Mouse (Mus musculus) forebrain, embryonic 14.5 days (tissue): ENCODE measurements around the gene Fn1. TPM values are rescaled to one million over a fixed set of nuclear protein-coding genes. Genes with fewer than 3 reads are reported as not detected.
A peak's percentile ranks its signal among the peaks of the same experiment; 100 is the strongest.

Experiments
- ATAC-seq: fragments of 200-750 bp; cut with Nextera tagmentation; 2 replicates; pipeline ENCODE4 v1.8.0; 2017; ENCODE audit warnings: mild to moderate bottlenecking, moderate library complexity
- DNase-seq: peaks from one replicate; pipeline ENCODE4 v3.0.0-alpha.2; 2015; ENCODE audit warnings: low spot score
- H3K27ac ChIP-seq: fragments of 300-500 bp; sonication (generic); 2 replicates; pipeline ENCODE4 v1.5.1; 2014; ENCODE audit warnings: low read depth, mild to moderate bottlenecking, control low read depth, low read length, moderate library complexity
- H3K27me3 ChIP-seq: fragments of 300-500 bp; sonication (generic); replicated peaks from 2 replicates; pipeline ENCODE4 v1.6.1; 2014; ENCODE audit warnings: low read length, control low read depth, mixed read lengths; ENCODE audit not compliant: control insufficient read depth, insufficient read depth
- H3K36me3 ChIP-seq: fragments of 300-500 bp; sonication (generic); 2 replicates; pipeline ENCODE4 v1.6.1; 2014; ENCODE audit warnings: low read length, control low read depth; ENCODE audit not compliant: control insufficient read depth, insufficient read depth
- H3K4me1 ChIP-seq: fragments of 300-500 bp; sonication (generic); 2 replicates; pipeline ENCODE4 v1.6.1; 2014; ENCODE audit warnings: antibody characterized with exemption, low read length, control low read depth; ENCODE audit not compliant: control insufficient read depth, insufficient read depth
- H3K4me2 ChIP-seq: fragments of 300-500 bp; sonication (generic); 2 replicates; pipeline ENCODE4 v1.6.1; 2014; ENCODE audit warnings: mild to moderate bottlenecking, control low read depth, low read length
- H3K4me3 ChIP-seq: fragments of 300-500 bp; sonication (generic); 2 replicates; pipeline ENCODE4 v1.5.1; 2014; ENCODE audit warnings: low read depth, low read length, control low read depth
- H3K9ac ChIP-seq: fragments of 300-500 bp; sonication (generic); 2 replicates; pipeline ENCODE4 v1.6.1; 2014; ENCODE audit warnings: mild to moderate bottlenecking, low read length, control low read depth, moderate library complexity
- H3K9me3 ChIP-seq: fragments of 300-500 bp; sonication (generic); replicated peaks from 2 replicates; pipeline ENCODE4 v1.6.1; 2016; ENCODE audit warnings: low read length, control low read depth, mixed read lengths; ENCODE audit not compliant: control insufficient read depth
- whole genome bisulfite sequencing: fragments of 180-500 bp; shearing (Covaris S2); extraction: QIAGEN DNeasy Blood & Tissue Kit; methylation state at CpG from one replicate; pipeline ENCODE4 v1.1.7; 2014; 5-methylcytosine and 5-hydroxymethylcytosine counted together
- polyA plus RNA-seq: library from polyadenylated mRNA; unstranded; fragments of >200 nt; fragmentation: Nextera tagmentation; extraction: Ambion mirVana; gene quantifications from 2 replicates; pipeline ENCODE4 v1.2.1, GENCODE M21; 2014

The Fn1 gene
- polyA plus RNA-seq: 22.5 and 34.9 TPM in 2 replicates

DNA sequence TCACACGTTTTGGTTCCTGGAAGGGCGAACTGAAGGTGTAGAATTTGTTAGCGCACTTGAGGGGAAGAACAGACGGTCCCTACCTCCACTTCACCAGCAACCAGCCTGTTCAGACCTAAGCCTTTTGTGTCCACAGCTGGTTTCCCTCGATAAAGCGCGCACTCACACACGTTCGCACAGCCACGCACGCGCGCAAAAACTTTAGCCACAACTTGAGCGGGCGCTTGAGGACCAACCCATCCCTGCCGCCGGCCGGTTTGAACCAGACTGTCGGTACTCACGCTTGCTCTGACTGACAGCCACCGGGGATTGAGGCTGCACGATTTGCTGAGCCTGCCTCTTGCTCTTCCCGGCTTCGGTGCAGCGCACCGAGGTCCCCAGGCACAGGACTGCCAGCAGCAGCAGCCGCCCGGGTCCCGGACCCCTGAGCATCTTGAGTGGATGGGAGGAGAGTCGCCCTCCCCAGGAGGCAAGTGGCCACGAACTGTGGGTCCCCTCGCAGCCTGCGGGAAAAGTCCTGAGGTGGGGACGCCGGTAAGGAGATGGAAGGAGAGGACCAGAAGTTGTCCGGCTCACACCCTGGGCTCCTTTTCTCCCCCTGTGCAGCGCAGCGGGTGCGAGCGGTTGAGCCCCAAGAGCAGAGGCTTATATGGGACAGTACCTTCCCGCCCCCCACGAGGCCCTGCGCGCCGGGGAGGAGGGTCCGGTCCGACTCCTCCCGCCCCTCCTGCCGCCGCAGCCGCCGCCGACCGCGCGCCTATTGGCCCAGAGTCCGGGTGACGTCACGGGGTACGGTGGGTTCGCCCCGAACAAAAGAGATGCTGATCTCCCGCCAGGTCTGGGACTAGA, at the start of gene Fn1:
Fn1 (minus strand) TSS at position 650 of the 849 bp plus-strand sequence.
- H3K27me3 ChIP-seq: no peaks in the 10 kb centered on the region

DNA sequence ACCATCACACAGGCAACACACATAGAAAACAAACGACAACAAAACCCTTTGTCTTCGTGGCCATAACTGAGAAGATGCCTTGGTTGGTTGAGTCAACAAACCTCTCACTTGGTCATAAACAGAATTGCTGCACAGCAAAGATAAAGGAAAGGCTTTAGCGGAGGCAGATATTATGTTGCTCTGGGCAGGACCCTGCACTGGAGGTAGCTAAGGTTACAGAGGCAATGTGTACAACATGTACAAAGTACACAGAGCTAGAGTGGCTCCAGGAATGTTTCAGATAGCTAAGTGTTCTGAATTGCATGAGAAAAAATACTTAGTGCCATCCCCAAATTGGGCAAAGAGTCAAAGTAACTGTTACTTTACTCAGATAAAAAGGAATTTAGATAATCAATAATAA, 43.1 kb upstream of the Fn1 start:
- Histone ChIP-seq H3K4me2 (no peak overlapping the region), H3K4me3 (no peak overlapping the region), H3K4me1 (no peaks in the 10 kb centered on the region), H3K9me3 (no peaks in the 10 kb centered on the region), H3K27me3 (no peaks in the 10 kb centered on the region), H3K27ac (no peak overlapping the region), H3K9ac (no peak overlapping the region), H3K36me3 (no peaks in the 10 kb centered on the region)
- no peak for ATAC-seq
- 87% methylated on average over 3 of the region's 3 CpGs for WGBS
- DNase-seq: no peak

More for the DNA sequence above, at the start of gene Fn1:
- under 1% methylated on average over 58 of the region's 63 CpGs for WGBS
- Histone ChIP-seq H3K9me3 (no peaks in the 10 kb centered on the region), H3K36me3 (peaks cover 2% of the 10 kb centered on the region; the same call in 1 of the 2 replicates), H3K27ac (peak within 1 kb of the TSS; percentile 79), H3K4me3 (peak within 1 kb of the TSS; percentile 66), H3K4me2 (peak within 1 kb of the TSS; percentile 85), H3K4me1 (no peaks in the 10 kb centered on the region; the same call in 1 of the 2 replicates), H3K9ac (peak within 1 kb of the TSS; percentile 72)
- DNase-seq: peak; percentile 93
- peak; percentile 95 for ATAC-seq

DNA sequence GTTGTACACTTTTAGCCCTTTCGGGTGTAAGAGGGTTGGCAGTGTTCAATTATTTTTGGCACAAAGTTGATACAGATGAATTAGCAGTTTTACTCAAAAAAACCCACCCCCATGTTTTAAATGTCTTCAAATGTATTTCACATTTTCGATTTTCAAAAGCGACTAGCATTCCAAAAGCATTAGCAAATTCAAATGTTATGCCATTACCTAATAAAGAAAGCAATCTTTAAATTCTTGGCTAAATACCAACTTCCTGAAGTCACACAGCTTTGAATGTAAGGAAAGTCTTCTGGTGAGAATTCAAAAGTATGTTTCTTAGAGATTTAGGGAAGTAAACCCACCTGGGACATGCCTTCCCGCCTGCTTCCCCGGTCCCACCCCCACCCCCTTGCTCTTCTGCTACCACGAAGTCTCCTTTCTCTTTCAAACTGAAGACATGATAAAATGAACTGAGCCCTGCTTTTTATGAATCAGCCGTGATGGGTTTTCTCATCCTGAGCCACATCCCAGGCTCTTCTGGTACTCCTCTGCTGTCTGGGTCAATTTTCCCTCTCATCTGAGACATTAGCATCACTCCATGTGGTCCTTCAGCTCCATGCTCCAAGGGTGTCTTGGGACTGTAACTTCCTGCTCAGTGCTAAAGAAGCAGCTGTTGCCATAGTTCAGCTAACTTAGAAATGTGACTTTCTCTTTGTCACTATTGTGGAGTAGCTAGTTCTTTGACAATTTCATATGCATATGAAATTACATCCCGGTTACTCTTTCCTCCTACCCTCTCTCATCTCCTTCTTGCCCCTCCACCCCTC, 38.7 kb upstream of the Fn1 start:
- WGBS: 79% methylated on average over 8 of the region's 8 CpGs
- ATAC-seq (no peak), DNase-seq (no peak)
- H3K4me1 ChIP-seq: no peaks in the 10 kb centered on the region
- no peaks in the 10 kb centered on the region for H3K9me3 ChIP-seq
- no peak overlapping the region for H3K9ac ChIP-seq
- no peak overlapping the region for H3K4me3 ChIP-seq
- no peak overlapping the region for H3K27ac ChIP-seq
- no peak overlapping the region for H3K4me2 ChIP-seq
- no peaks in the 10 kb centered on the region for H3K36me3 ChIP-seq
- H3K27me3 ChIP-seq: no peaks in the 10 kb centered on the region

DNA sequence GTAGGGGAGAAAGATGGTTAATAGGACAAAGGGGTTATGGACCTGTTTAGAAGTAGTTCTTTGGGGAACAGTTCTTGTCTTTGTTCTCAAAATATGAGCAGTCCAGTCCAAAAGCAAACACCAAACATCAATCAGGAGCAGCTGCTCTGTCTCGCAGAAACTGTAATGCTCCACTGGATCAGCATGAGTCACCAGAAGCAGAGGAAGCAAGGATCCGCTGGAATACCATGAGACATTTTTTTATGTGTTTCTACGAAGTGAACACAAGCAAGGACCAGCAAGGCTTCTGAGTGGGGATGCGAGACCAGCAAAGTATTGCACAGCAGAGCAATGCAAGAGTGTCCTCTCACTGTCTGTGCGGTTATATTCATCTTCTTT, 35.9 kb upstream of the Fn1 start:
- WGBS: 94% methylated on average over 5 of the region's 5 CpGs

DNA sequence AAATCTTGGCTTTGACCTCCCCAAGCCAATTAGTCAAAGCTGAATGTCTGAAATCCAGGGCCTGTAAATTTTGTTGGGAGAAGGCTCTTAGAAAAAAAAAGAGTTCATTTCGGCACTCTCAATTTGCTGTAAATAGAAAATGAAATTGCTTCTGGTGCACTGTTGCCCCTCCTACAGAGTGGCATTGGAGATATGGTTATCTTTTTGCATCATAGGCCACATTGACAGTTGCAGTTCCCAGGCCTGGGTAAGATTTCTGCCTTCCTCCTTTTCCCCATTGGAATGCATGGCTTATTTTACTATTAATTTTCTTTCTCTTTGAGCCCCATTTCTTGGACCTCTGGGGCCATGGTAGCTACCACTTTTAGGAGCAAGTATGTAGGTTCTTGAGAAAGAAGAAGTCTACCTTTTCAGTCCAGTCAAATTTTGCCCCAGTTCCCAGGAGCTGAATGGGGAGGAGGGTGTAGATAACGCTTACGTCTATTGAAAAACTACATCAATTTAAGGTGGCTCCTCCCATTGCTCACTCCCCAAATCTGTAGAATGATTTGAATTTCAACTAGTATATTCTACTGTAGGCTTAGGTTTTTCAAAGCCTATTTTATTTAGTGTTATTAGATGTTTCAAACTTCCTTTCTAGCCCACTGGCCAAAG, 35.4 kb upstream of the Fn1 start:
- no peak overlapping the region for H3K27ac ChIP-seq
- no peaks in the 10 kb centered on the region for H3K27me3 ChIP-seq
- no peaks in the 10 kb centered on the region for H3K9me3 ChIP-seq
- no peak for ATAC-seq
- no peak overlapping the region for H3K4me2 ChIP-seq
- no peaks in the 10 kb centered on the region for H3K4me1 ChIP-seq
- WGBS: 94% methylated on average over 3 of the region's 3 CpGs
- H3K36me3 ChIP-seq: no peaks in the 10 kb centered on the region
- no peak for DNase-seq
- no peak overlapping the region for H3K4me3 ChIP-seq
- H3K9ac ChIP-seq: no peak overlapping the region

More for the DNA sequence above, 35.9 kb upstream of the Fn1 start:
- Histone ChIP-seq H3K27ac (no peak overlapping the region), H3K4me2 (no peak overlapping the region), H3K4me3 (no peak overlapping the region), H3K9ac (no peak overlapping the region), H3K9me3 (no peaks in the 10 kb centered on the region), H3K27me3 (no peaks in the 10 kb centered on the region), H3K4me1 (no peaks in the 10 kb centered on the region), H3K36me3 (no peaks in the 10 kb centered on the region)
- ATAC-seq (no peak), DNase-seq (no peak)

DNA sequence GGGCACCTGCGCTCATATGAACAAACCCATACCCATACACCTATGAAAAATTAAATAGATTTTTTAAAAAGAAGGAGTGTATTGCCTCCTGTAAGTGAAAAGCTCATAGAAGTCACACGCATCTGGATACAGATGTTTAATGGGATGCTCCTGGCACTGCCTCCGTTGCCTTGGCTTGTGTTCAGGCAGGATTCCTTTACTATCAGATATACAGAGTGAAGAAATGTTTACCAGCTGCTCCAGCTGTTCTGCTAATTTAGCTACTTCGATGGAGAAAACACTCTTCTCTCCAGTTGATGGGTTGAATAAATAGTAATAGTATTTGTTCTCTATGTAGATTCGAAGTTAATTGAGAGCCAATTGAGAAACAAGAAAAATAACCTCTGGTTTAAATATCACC, 33.8 kb upstream of the Fn1 start:
- DNase-seq: no peak
- H3K4me1 ChIP-seq: no peaks in the 10 kb centered on the region
- H3K27ac ChIP-seq: no peak overlapping the region
- H3K36me3 ChIP-seq: no peaks in the 10 kb centered on the region
- H3K4me2 ChIP-seq: no peak overlapping the region
- no peak for ATAC-seq
- no peak overlapping the region for H3K9ac ChIP-seq
- no peaks in the 10 kb centered on the region for H3K9me3 ChIP-seq
- H3K4me3 ChIP-seq: no peak overlapping the region
- H3K27me3 ChIP-seq: no peaks in the 10 kb centered on the region
- WGBS: 90% methylated on average over 5 of the region's 5 CpGs

DNA sequence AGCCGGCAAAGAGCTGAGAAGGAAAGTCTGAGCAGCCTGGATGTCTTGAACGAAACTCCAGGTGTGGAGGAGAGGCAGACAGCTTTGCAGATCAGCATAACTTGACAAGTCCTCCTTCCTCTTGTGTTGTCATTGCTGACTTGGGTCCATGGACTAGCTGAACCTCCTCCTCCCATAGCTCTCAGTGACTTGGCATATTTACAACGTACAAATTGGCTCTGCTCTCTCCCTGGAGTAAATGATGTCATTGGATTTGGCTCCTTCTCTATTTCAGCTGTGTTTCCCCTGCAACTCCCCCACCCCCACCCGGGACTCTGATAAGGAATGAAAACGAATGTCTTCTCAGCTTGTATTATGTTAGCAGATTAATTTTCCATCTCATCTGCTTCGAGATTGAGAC, 30.7 kb upstream of the Fn1 start:
- ATAC-seq: peak; percentile 61; the same call in 1 of the 2 replicates
- peak; percentile 72 for DNase-seq
- Histone ChIP-seq H3K4me3 (no peak overlapping the region), H3K27ac (no peak overlapping the region), H3K4me2 (no peak overlapping the region), H3K36me3 (no peaks in the 10 kb centered on the region), H3K9me3 (no peaks in the 10 kb centered on the region), H3K4me1 (no peaks in the 10 kb centered on the region), H3K9ac (no peak overlapping the region), H3K27me3 (no peaks in the 10 kb centered on the region)
- WGBS: 63% methylated on average over 6 of the region's 6 CpGs

DNA sequence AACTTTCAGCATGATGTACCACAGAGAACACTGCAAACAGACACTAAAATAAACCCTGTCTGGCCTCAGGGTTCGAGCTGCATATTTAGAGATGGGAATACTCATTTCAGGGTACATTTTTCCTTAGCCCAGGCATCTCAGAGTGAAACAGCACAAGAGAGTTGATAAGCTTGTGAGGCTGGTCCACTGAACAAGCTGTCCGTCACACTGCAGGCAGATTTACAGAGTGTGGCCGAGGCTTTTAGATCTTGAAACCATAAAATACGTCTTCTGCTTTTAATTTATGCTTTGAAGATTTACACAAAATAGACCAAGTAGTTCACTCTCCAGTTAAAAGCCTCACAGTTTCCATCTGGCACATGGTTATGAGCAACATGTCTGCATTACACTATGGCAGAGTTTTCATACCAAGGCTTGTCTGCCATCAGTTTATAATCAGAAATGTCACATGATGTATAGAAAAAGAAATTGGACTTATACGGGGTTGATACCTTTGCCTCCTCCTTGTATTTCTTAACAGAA, 29.3 kb upstream of the Fn1 start:
- Histone ChIP-seq H3K4me1 (no peaks in the 10 kb centered on the region), H3K36me3 (no peaks in the 10 kb centered on the region), H3K9me3 (no peaks in the 10 kb centered on the region), H3K27me3 (no peaks in the 10 kb centered on the region), H3K27ac (no peak overlapping the region), H3K4me3 (no peak overlapping the region), H3K9ac (no peak overlapping the region), H3K4me2 (no peak overlapping the region)
- ATAC-seq (no peak), DNase-seq (peak; percentile 16)
- 77% methylated on average over 5 of the region's 5 CpGs for WGBS
